Mouse (Mus musculus): Measurements from ENCODE around the gene Lmod3.

The Lmod3 gene

DNA sequence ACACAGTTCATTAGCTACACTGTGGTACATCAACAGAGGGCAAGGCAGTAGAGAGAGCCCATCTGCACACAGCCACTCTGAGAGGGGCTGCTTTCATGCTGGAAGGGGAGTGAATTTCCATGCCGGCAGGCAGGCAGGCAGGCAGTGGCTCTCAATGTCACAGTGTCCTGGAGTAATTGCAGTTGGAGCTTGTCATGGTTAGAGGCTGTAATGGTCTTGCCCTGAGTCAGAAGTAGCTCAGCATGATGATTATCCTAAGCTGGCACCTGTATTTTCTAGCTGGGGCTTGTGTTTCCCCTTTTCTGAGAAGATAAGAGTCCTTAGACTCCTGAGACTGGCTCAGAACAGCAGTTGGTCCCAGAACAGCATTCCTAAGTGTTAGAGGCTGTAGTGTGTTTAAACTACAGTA lies 26.5 kb downstream of the Lmod3 start:
- no peak for DNase-seq (ENCODE audit: low spot score in 2 of 2)

DNA sequence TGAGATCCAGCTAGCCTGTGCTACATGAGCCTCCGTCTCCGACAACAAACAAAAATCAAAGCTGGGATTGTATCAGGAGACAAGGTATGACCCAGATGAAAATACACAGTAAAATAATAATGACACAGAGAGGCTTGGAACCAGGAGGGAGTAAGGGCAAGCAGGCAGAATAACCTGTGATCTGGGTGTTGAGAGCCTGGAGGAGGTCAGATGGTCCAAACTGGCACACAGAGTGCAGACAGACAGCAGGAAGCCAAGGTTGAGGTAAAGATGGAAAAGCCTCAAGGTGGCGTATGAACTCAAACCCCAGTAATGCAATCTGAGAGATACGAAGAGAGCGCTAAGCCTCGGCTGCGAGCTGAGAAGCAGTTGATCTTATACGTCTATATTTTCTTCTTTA lies 28.1 kb downstream of the Lmod3 start:
- DNase-seq (ENCODE audit: low spot score in 2 of 2) = no peak

DNA sequence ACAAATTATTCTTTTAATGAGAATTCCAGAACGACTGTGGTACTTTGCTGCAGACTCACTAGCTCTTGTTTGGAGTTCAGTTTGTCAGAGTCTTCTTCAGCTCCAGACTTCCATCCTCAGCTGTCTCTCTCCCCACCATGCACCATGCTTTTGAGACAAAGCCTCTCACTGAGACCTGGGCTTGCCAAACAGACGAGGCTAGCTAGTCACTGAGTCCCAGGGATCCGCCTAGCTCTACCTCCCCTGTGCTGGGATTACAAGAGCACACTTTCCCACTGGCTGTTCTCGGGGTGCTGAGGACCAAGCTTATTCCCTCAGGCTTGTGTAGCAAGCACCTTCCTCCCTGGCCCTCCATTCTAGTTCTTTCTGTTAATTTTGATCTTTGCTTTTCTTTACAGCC lies 29.0 kb downstream of the Lmod3 start:
- no peak for DNase-seq (ENCODE audit: low spot score in 2 of 2)

DNA sequence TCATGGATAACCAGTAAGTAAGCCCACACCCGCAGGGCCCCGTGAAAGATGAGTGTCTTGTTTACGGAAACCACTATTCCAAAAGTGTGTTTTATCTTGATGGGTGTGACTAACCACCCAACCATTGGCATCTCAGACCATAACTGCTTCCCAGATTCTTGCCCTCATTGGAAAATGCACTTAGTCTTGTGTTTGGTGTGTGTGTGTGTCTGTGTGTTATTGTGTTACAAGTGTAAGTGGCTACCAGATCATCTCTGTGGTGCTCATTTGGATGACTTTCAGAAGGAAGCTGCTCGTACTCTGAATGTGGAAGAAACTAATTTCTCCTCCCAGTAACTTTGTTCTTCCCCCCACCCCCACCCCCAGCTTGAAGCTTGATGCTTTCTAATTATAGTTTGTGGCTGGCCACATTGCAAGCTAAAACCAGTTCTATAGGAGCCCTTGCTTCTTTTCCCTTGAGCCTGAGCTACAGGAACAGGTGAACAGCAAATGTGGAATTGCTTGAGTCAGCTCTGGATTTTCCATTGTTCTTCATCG lies 29.6 kb downstream of the Lmod3 start:
- DNase-seq (ENCODE audit: low spot score in 2 of 2) = no peak

DNA sequence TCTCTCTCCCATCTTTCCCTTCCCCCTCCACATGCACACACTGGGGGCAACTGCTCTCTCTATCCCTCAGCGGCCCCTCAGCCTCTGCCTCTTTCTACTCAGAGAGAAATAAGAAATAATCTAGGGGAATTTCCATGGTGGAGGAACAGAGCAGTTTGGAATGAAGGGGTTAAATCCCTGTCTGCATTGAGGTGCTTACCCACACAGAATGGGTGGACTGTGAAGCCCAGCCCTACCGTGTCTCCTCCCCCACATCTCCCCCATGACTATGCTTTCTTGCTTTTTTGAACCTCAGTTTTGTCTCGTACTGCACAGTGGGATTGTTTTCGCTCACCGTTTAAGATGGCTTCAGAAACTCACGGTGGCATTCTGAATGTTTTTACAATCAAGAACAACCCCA lies 30.2 kb downstream of the Lmod3 start:
- no peak for DNase-seq (ENCODE audit: low spot score in 2 of 2)

DNA sequence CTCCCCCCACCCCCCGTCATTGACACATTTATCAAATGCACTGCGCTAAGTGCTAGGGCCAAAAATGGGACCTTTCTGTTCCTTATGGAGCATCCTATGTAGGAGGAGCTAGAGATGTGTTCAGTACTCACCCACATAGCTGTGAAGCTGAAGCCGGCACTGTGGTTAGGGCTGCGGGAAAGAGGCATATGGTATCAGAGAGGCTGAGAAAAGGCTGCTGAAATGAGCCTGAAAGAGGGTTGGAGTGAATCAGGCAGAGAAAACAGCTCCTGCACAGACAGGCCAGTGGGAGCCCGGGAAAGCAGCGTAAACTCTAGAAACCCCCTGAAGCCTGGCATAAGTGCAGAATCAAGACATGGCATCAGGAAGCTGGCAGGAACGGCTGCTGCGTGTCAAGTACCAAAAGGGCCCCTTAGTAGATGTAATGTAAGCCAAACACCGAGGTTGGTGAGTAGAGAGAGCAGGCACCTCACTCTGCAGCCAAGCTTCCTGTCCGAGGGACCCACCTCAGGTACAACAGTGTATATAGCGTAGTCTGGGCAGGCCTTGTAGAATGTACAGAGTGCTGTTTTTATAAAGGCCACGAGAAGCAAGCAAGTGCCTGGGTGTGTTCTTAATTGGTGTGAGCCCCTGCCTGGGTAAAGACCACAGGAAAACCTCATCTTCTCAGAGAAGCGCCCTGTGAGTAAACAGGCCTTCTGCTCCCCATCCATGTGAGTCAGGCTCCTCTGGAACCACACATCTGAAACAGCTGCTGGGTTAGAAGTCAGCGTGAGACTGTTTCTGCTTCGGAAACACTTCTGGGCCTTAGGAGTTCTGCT lies 31.1 kb downstream of the Lmod3 start:
- DNase-seq (ENCODE audit: low spot score in 2 of 2) = peak; percentile 39 to 52

DNA sequence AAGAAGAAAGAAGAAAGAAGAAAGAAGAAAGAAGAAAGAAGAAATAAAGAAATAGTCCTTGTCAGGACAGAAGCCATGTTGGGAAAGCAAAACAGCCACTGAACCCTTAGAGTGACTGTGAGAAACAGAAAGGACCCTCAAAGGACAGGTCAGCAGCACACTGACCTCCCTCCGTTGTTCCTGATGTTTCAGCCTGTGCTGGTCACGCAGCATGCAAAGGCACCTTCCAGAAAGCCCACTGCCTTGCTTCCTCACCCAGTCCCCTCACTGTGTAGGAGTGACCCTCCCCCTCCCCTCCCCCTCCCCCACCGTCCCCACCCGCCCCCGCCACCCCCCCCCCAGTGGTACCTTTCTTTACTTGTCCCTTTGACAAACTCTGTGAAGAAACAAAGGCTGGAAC lies 31.9 kb downstream of the Lmod3 start:
- no peak for DNase-seq (ENCODE audit: low spot score in 2 of 2)

DNA sequence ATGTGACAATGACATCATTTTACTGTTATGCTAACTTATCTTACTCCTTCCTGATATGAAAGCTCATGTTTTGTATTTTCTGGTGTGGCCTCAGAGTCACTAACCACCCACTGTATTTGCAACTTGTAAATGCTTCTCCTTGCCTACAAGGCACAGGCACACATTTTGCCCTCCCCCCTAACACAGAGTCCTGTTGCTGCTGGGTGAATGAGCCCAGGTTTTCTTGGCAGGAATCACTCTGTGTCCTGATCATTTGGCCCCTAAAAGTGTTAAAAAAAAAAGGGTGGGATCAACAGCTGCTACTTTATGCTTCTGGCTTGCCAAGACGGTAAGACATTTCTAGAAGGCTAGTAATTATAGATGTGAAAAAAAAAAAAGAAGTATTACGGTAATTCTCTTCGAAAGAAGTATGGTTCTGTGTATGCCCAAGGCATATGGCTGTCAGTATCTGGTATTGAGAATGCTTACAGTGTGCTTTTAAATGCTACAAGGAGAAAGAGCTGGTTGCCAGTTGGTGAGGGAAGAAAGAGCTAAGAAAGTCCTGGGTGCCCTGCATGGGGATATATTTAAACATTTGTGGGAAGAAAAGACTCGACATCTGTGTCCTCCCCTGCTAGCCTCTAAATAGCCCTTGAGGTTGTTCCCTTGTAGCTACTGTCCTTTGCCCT lies 36.3 kb downstream of the Lmod3 start:
- DNase-seq (ENCODE audit: low spot score in 2 of 2) = no peak

DNA sequence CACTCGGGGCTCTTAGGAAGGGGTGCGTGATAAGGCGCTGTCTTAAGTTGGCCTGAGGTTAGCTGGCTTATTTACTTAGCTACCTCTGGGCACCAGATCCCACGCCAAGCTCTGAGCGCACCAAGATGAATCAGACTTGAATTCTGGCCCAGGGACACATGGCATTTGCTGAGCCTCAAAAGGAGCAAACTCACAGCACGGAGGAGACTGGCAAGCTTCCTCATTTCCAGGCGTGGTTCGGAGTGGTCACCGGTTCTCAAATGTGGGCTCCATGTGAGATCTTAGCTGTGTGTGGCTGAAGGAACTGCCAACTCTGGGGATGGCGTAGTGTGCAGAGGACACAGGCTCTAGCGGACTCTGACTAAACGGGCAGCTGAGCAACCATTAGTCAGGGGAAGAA lies 40.6 kb downstream of the Lmod3 start:
- DNase-seq (ENCODE audit: low spot score in 2 of 2) = peak in 1 of 2 experiments; percentile 31

DNA sequence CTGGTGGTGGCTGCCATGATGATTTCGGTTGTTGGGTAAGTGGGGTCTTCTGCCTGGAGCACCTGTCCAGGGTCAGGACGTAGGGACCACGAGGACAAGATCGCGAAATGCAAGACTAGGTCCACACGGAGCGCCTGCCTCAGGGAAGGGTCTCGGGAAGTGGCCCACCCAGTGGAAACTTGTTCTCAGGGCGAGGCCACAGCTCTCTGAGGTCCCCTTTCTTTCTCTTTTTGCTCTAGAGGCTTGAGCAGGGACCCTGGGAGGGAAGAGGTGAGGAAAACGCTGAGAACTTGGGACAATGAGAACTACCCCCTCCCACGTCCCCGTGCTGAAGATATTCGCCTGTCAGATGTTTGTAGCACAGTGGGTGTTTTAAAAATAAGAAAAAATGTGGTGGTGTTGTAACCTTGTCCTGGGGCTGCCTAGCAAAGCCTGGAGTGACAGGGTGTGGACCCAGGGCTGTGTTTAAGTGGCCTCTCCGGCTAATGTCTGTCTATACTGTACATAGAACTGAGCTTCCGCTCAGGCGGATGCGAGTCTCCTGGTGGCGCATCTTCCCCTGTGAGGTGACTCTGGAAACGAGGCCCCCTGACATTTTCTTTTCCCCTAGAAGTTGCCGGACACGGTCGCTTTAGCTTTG lies 41.5 kb downstream of the Lmod3 start:
- DNase-seq (ENCODE audit: low spot score in 2 of 2) = no peak

DNA sequence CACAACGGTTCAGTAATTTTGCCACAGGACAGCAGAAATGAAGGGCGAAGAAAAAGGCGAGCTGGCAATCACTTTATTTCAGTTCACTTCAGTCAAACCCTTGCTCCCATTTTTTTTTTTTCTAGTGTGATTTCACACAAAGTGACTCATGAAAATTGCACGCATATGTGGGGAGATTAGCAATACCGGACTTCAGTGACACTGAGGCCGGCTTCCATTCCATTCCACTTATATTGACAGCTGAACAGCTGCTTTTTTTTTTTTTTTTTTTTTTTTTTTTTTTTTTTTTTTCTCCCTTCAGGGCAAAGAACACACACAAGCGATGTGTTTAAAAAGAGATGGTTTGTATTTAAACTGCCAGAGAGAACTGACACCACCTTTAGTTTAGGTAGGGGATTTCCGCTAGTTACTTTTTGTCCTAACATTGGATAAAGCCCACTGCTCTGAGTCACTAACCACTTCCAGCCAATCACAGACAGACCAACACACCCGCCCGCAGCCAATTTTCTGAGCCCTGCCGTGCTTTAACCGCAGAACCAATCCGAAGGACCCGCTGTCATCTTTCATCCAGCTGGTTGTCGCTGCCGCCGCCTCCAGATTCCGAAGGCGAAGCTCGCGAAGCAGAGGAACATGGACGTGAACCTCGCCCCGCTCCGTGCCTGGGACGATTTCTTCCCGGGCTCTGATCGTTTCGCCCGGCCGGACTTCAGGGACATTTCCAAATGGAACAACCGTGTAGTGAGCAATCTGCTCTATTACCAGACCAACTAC lies 42.2 kb downstream of the Lmod3 start, which contains the start of gene Arl6ip5:
Arl6ip5 (plus strand) TSS at position 499 of the 771 bp plus-strand sequence.
- peak; percentile 83 to 87 for DNase-seq (ENCODE audit: low spot score in 2 of 2)

DNA sequence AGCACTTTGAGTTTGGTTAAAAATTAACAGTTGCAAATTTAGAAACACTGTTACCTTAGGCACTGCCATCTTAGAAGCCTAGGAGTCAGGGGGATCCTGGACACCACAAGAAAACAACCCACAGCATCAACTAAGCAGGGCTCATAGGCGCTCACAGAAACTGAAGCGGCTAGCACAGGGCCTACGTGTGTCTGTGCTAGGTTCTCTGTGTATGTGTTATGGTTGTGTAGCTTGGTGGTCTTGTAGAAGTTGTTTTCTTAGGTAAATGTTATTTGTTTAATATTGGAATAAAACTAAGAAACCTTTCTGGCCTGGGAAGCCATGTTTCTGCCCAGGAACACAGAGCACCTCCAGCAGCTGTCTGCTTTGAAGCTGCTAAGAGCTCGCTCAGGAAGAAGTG lies 42.8 kb downstream of the Lmod3 start:
- no peak for DNase-seq (ENCODE audit: low spot score in 2 of 2)

DNA sequence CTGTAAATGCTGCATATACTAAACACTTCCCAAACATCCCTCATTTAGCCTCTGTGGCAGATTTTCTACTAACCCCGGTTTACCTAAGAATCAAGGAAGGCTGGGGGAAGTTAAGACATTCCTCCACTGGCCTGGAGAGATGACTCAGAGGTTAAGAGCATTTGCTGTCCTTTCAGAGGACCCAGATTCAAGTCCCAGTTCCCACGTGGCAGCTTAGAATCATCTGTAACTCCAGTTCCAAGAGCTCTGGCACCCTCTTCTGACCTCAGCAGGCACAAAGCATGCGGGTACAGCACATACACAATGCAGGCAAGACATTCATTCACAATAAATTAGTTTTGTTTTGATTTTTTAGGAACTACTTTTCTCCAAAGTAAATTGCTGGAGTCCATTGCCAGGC lies 43.4 kb downstream of the Lmod3 start:
- DNase-seq (ENCODE audit: low spot score in 2 of 2) = no peak

DNA sequence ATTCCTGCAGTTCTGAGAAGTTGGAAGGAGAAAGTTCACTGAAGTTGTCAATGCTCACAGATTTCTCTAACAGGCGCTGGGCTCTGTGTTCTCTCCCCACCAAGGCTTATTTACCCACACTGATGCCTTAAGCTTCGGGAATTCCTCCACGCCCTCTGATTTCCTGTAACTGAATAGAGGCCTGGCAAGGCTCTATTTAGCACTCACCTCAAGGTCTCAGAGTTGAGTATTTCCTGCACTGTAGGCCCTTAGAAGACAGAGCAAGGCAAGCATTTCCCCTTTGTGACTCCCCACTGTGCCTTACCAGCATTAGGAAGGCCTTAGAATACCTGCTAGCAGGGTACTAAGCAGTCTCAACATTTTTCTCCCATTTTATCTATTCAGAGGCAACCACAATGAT lies 44.2 kb downstream of the Lmod3 start:
- DNase-seq (ENCODE audit: low spot score in 2 of 2) = no peak

DNA sequence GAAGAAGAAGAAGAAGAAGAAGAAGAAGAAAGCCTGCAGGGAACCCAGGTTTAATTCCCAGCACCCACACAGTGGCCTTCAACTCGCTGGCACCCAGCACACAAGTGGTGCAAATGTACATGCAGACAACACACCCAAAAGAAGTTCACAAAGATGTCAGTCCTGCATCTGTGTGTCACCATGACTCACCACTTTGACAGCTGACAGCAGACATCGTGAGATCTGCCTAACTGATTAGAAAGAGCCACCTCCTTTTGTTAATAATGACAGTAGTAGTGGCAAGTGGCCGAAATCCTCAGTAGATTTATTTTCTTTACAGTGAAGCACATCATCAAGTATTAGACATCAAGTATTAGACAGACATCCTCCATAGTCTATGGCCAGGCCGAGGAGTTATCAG lies 45.5 kb downstream of the Lmod3 start:
- no peak for DNase-seq (ENCODE audit: low spot score in 2 of 2)

DNA sequence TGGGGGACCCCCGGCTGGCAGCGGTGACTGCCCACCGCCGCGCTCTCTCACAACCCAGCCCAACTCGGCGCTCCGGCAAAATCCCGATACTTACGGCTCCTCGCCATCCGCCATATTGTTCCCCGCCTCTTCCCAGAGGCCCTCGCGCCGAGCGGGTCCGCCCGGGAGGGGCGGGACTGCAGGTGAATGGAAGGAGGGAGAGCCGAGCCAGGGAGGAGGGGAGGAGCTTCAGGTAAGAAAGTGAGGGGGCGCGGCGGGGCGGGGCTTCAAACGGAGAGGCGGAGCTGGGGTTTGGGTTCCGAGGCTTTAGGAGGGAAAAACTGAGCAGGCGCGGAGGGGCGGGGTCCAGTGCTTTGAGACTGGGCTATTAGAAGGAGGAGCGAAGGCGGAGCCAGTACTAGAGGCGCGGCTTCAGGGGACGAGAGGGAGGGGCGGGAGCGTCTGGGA lies 47.1 kb downstream of the Lmod3 start, which contains the start of gene Uba3:
Uba3 (minus strand) TSS at position 209 of the 447 bp plus-strand sequence.
- DNase-seq (ENCODE audit: low spot score in 2 of 2) = peak; percentile 96 to 99

DNA sequence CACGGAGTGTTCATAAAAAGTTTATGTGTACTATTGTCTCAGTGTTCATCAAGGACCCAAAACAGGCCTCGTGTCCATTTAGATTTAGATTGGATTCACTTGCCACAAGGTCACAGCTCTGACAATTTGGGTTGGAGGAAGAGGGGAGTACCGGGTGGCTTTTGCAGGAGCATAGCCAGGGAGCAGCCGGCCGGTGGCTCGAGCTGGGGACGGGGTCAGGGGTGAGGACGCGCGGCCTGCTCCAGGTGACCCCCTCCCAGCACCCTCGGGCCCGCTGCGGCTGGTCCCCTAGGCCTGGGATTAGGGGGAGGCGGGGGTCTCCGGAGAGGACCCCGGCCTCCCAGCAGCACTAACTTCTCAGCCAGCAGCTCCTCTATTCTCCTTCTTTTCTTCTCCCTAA lies 47.6 kb downstream of the Lmod3 start:
- no peak for DNase-seq (ENCODE audit: low spot score in 2 of 2)

DNA sequence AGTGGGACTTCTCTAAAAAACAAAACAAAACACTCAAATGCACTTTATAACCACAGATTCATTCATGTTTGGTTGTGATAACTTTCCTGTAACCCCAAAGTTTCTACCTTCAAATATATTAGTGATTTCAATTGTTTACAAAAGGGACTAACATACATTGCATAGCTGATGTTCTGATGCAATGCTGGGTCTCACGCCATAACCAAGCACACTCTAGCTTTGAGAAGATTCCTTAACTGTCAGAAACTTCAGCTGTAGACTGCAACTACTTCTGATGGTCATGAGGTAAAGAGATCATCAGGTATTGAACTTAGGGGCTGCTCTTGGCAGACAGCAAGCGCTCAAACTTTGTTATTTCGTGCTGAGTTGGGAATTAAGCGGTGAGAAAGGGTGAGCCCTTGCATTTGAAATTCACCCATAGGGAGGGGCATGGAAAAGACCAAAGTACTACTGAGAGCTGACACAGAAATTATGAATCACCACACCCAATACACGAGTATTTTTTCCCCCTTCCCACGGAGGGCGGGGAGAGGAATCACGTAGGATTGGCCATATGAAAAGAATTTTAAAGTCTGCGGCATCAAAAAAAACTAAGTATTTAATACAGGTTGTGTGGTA lies 48.2 kb downstream of the Lmod3 start:
- DNase-seq (ENCODE audit: low spot score in 2 of 2) = no peak

DNA sequence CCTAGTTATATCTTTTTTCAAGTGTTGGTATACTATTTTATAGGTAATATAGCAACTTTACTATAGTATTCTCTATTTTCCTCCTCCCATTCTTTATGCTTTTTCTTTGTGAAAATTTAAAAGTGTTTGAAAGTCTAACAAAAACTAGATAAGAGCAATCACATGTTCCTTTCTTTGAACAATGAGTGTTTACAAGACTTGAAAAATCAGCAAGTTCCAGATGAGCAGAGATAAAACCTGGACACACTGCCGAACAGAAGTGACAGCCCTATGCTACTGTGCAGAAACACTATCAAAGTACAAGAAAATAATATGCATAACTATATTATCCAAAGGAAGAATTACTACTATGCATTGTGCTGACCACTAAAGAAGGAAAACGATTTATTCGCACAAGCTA lies 50.1 kb downstream of the Lmod3 start:
- DNase-seq (ENCODE audit: low spot score in 2 of 2) = no peak

DNA sequence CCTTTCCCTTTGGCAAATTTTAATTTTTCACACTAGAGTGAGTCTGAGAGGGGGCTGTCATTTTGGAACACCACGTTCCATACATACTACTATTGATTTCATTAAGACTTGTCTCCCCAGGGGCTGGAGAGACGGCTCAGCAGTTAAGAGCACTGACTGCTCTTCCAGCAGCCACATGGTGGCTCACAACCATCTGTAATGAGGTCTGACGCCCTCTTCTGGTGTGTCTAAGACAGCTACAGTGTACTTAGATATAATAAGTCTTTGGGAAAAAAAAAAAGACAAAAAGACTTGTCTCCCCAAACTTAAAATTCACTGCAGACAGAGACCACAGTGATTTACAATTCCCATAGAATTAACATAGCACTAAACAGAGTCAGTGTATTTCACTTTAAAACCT lies 52.1 kb downstream of the Lmod3 start:
- no peak for DNase-seq (ENCODE audit: low spot score in 2 of 2)

Data from frontal cortex, postnatal 14 days (tissue).